Mouse (Mus musculus) R1 (cell line): Measurements from ENCODE around the gene BC025446.
A peak's percentile ranks its signal among the peaks of the same experiment; 100 is the strongest.

Experiments
- DNase-seq: peaks from one replicate; pipeline ENCODE4 v3.0.0-alpha.2; 2018; ENCODE audit warnings: low read depth, low spot score

BC025446 gene

DNA sequence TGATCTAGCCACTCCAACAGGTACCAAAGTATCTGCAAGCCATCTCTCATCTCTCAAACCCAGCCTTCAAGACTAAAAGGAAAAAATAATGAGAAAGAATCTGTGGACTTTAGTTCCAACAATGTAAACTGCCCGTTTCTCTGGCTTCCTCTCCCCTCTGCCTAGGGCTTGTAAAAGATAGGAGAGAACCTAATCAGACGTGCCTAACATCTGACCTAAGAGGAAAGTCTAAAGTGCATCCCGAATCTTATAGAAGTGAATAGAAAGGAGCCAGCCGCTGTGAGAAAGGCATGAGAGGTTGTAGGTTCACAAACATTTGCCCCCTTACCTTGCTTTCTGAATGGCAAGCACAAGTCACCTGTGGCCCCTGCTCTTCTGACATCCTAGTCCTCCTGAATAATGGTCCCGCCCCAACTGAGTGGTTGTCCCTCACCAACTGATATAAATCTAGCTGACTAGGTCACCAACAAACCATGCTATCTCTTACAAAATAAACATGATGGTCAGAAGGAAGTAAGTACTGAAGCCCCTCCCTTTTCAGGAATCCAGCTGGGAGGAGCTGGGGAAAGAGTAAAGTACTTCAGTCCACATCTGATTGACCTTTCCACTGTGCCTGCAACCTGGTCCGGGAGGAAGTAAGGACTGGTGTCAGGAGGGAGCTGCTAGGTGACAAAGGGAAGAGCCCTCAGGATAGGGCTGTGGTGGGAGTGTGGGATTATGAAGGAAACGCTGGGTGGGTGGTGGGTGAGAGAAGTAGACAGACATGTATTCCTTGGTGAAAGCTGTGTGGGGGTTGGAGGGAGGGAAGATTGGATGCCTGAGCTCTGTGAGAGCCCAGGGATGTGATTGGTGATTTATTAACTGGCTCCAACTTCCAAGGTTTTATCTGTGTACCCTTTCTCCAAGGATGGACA is at the start of gene BC025446:
BC025446 (plus strand) TSS at position 599 of the 914 bp plus-strand sequence.
- DNase-seq = no peak

- peak; percentile 68 for DNase-seq
Measured at GRCm38 (mm10) chr15:75175506-75175905, 40.7 kb upstream of the BC025446 start.

DNA sequence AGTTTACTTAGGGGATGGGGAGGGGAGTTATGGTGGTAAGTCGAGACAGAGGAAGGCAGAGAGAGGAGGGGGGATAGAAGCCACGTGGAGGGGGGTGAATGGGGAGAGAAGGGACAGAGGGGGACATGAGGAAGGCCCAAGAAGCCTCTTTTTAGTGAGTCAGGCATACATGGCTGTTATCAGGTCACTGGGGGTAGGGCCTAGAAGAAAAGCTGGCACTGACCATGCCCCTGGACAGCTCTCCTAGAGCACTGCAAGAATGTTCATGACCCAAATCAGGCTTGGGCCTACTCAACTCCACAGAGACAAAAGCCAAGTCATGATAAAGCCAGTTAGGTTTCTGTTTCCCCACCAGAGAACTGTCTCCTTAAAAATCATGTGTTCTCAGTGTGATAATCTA is 29.9 kb upstream of the BC025446 start:
- no peak for DNase-seq

DNA sequence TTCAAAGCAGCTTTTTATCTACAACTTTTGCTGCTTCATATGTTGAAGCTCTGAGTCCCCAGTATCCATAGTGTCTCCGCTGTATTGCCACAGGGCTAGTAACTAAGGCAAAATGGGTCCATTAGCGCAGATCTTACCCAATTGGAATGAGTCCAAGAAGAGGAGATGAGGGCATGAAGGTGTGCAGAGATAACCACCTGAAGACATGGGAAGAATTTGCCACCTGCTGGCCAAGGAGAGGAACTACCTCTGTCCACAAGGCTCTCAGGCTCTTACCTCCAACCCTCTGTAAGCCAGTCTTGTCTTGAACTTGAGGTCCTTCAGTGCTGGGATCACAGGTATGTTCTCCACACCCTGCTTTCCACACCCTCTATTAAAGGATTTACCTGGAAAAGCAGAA is 27.1 kb upstream of the BC025446 start:
- DNase-seq = peak; percentile 65

DNA sequence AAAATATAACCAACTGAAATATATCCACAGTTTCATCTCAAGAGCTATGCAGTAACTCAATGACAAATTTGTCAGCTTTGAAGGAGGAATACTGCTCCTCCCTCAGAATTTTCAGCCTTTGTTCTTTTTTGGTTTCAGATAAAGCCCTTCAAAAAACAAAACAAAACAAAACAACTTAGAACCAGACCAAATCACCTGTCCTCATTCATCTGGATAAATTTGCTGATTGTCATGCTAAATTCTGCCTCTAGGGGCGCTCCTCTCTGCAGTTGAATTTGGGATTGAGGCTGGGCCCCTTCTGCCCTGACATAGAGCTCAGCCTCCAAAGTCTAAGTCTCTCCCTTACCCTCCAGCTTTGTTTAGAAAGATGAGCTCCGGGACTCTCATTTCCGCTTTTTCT is 25.6 kb upstream of the BC025446 start:
- peak; percentile 9 for DNase-seq

DNA sequence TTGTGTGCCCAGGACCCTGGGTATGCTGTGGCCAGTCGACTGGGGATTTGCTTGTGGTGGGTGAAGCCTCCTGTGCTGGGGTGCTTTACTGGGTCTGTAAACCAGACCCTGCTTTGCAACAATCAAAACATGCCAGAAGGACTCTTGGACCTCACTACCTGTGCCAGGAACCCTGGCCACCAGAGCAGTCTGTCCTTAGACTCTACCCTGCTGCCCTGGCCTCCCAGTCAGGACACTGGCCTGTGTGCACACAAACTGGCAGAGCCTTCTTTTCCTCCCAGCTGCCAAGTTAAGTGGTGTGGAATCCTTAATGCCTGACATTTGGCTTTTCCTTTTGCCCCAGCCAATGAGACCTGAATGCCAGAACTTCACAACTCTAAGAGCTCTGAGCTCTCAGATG is 655 bp downstream of the BC025446 start:
- DNase-seq = no peak

- no peak for DNase-seq
Measured at GRCm38 (mm10) chr15:75221942-75222341, 5.8 kb downstream of the BC025446 start.

GRCm38 (mm10) chr15:75237736-75238288 is 21.6 kb downstream of the BC025446 start:
- no peak for DNase-seq

GRCm38 (mm10) chr15:75240558-75240957 is 24.4 kb downstream of the BC025446 start:
- no peak for DNase-seq

GRCm38 (mm10) chr15:75242756-75243640 is 26.8 kb downstream of the BC025446 start:
- no peak for DNase-seq

- no peak for DNase-seq
Measured at GRCm38 (mm10) chr15:75254671-75255070, 38.5 kb downstream of the BC025446 start.

GRCm38 (mm10) chr15:75265863-75266262 is 49.7 kb downstream of the BC025446 start:
- DNase-seq = no peak

DNA sequence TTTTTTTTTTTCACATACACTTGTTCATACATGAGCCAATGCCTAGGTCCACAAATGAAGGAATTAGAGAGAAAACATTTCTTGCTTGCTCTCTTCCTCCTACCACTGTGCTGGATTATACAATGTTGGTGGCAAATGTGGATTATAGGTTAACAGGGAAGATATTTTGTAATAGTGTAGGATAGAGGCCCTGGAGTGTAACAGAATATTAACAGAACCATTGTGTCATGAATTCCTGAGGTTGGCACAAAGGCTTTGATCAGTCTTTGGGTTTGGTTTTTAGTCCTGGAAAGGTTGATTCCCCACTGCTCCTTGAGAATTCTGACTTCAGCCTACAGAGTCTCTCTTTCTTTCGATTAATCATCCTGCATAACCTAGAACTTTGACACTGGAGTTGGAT is 50.5 kb downstream of the BC025446 start:
- DNase-seq = no peak

GRCm38 (mm10) chr15:75268121-75268520 is 51.9 kb downstream of the BC025446 start, which contains the start of gene Ly6f:
Gene Ly6f, plus strand, starts transcription at chr15:75268421.
- DNase-seq = no peak

DNA sequence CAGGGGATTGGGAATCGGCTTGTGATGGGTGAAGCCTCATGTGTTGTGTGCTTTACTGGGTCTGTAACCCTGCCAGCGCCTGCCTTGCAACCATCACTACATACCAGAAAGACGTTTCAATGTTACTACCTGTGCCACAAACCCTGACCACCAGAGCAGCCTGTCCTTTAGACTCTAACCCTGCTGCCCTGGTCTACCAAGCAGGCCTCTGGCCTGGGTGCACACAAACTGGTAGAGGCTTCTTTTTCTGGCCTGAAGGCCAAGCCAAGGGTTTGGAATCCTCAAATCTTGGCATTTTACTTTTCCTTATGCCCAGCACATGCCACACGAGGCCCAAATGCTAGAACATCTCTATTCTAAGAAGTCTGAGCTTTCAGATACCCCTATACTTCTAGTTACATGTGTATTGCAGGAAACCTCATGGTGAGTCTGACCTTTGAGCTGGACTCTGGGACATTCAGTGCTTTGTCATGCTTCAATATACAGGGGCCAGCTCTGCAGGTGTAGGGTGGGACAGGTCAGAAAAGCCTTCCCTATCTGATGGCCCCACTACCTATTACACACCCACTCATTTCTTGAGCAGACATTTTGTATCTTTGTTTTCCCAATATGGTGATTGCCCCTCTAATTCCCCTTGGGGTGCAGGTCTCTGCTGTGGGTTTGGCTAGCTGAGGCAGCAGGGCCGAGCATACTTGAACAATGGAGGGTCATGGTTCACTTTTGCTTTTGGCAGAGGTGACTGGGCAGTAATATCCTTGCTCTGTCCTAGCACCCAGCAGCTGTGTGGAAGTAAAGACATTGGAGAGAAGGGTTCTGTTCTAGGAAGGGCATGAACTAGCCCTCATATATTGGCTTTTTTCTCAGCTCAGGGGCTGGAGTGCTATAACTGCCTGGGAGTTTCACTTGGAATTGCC is 53.0 kb downstream of the BC025446 start:
- no peak for DNase-seq

- peak; percentile 21 for DNase-seq
Measured at GRCm38 (mm10) chr15:75270169-75270568, 54.0 kb downstream of the BC025446 start.

DNA sequence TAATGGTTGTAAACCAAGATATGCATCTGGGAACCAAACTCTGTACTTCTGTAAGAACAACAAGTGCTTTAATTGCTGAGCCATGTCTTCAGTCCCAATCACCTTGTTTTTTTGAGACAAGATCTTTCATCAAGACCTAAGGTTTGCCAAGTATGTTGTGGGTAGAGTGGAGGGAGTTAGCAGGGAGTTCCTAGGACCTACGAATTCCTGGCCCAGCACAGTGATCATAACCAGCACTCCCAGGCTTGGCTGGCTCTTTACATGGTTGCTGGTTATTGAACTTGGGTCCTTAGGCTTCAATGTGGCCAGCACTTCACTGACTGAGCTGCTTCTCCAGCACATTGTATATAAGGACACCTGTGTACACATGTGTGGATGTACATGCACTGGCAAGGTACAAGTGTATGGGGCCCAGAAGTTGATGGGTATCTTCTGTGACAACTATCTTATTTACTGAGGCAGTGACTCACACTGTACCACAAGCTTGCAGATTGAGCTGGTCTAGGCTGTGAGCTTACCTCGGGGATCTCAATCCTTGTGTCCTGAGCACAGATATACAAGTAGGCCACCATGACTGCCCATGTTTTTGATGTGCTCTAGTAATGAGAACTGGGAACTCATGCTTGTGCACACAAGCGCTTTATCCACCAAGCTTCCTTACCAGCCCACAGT is 54.7 kb downstream of the BC025446 start:
- DNase-seq = no peak

GRCm38 (mm10) chr15:75271426-75271825 is 55.2 kb downstream of the BC025446 start:
- DNase-seq = no peak

GRCm38 (mm10) chr15:75271891-75272290 is 55.7 kb downstream of the BC025446 start:
- DNase-seq = no peak
